Mouse (Mus musculus): ENCODE measurements around the gene Dop1a.

- TF ChIP-seq CTCF (IDR thresholded peaks at IDR 0.05; ENCODE audit: borderline replicate concordance, control insufficient read depth, extremely low read depth, insufficient read depth, low read length, poor library complexity): no peak
- TF ChIP-seq POLR2A (IDR thresholded peaks at IDR 0.05; ENCODE audit: control insufficient read depth, extremely low read depth, insufficient read depth, low read length, poor library complexity): peak; percentile 61
Observed at GRCm38 (mm10) chr9:86571540-86572135, 104.7 kb downstream of the Dop1a start, which contains the start of the genes Pgm3 and Rwdd2a.

All from thymus, adult 2 months (tissue).